In the genomic region with DNA sequence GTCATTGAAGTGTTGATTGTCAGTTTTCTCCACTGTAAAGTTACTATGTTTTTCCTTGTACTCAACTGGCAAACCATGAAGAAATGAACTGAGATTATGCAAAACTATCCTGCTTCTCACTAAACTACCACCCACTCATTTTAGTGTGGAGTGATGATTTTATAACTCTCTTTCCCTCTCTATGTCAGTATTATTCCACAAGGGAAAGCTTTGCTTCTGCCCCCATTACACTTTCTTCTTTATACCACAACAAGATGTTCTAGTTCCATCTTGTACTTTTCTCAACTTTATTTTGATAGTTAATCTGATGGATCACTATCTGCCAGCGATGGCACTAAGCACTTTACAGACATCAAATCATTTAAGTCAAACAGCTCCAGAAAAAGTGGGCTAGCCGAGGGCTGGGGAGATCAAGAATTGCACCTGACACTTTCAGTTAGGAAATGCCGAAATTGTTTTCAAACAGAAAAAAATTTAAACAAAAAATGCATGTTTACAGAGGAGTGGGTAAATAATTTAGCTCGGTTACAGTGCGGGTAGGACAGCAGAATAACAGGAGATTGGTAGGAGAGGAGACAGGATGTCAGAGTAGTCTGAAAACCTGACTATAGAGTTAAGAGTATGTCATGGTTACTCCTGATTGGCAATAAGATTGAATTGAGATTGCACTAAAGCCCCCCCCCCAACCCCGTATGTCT, we compare ENCODE assay signal across 24 mouse cellular contexts.
DNase-seq lines count a peak whose midpoint lies in the region; ATAC-seq and TF ChIP-seq lines count a peak whose summit lies in the region.
"Had no signal": no experiment of that assay in that cellular context is flagged by ENCODE, and none has a peak within 500 bp of the region (broad histone marks: within the 10 kb centered on the region; RNA-seq: fewer than 3 reads in every experiment).

No protein-coding gene starts in this region.

- intact Hi-C loops in left cerebral cortex, postnatal 10 days (cut with DNase I) = no loop called here

- peak; percentile 73 for ATAC-seq in frontal cortex, adult (ENCODE audit: low TSS enrichment)
- ATAC-seq in CD4-positive, CD25-positive, alpha-beta regulatory T cell, adult 4 months = peak; percentile 59
- ATAC-seq: forebrain, embryonic 15.5 days; hindbrain, postnatal 0 days; intestine, postnatal 0 days; Patski had no signal

- no peak for TF ChIP-seq POLR2A in lung, adult 2 months (IDR thresholded peaks at IDR 0.05; ENCODE audit: borderline replicate concordance, extremely low read depth, low read depth, low read length)

- no peak overlapping the region for H3K4me3 ChIP-seq in lung, adult 2 months (replicated peaks; ENCODE audit: extremely low read depth, low read depth, low read length)
- H3K4me3 ChIP-seq: embryonic facial prominence, embryonic 12.5 days; embryonic facial prominence, embryonic 15.5 days; forebrain, embryonic 12.5 days; forebrain, embryonic 15.5 days; heart, embryonic 13.5 days had no signal

- no peaks in the 10 kb centered on the region for H3K4me1 ChIP-seq in lung, adult 2 months (ENCODE audit: control insufficient read depth, insufficient read depth, low read length)

- no peak for TF ChIP-seq CTCF in lung, adult 2 months (IDR thresholded peaks at IDR 0.05; ENCODE audit: insufficient read depth, low read length)

- WGBS in lung, adult 2 months = 79% methylated on average over 6 of the region's 6 CpGs

- no peak for DNase-seq in frontal cortex, postnatal 10 days (ENCODE audit: low spot score in 2 of 2)
- peak; percentile 28 for DNase-seq in left cerebral cortex, adult 11 months (ENCODE audit: low spot score)
- no peak for DNase-seq in left cerebral cortex, postnatal 10 days (ENCODE audit: extremely low spot score in 1 of 2, low spot score in 2 of 2)
- peak; percentile 19 for DNase-seq in fat pad, adult 2 months (ENCODE audit: extremely low read depth, low read depth, low spot score)
- no peak for DNase-seq in adrenal gland, postnatal 25 days
- DNase-seq in lung, adult 2 months = no peak
- DNase-seq: adrenal gland, adult 2 months; adrenal gland, postnatal 14 days; cerebellum, adult 18-20 months; cerebellum, adult 9-10 months; cerebellum, postnatal 14 days; gastrocnemius, postnatal 14 days; heart, postnatal 14 days; heart, postnatal 4 days had no signal

Comparison
In these comparisons a context has a peak if more than half of its experiments do, and no peak if none do; other contexts are left out.
1. DNase-seq: peak in left cerebral cortex, adult 11 months (single experiment) and fat pad, adult 2 months (single experiment); none in frontal cortex, postnatal 10 days (0 of 2), left cerebral cortex, postnatal 10 days (0 of 2), adrenal gland, postnatal 25 days (single experiment) and lung, adult 2 months (single experiment).